Mouse (Mus musculus) embryo, embryonic 10 days (tissue): Measurements from ENCODE around the gene Sympk.
"Not testable (repeated sequence)": the region's sequence is repeated elsewhere in the genome, so short reads cannot be mapped to it uniquely, and the experiment has no call there.

Experiments
- DNase-seq: peaks from one replicate; pipeline ENCODE4 v3.0.0-alpha.2; 2015; ENCODE audit warnings: low spot score

Sympk gene

GRCm38 (mm10) chr7:19052345-19053135 is 28.4 kb downstream of the Sympk start:
- no peak for DNase-seq

GRCm38 (mm10) chr7:19053136-19053532 is 29.0 kb downstream of the Sympk start:
- no peak for DNase-seq

GRCm38 (mm10) chr7:19054047-19054776 is 30.0 kb downstream of the Sympk start, which contains the start of gene Rsph6a:
Gene Rsph6a (plus strand): TSS chr7:19054690.
- DNase-seq = peak; percentile 86

GRCm38 (mm10) chr7:19054777-19055076 is 30.6 kb downstream of the Sympk start:
- no peak for DNase-seq

GRCm38 (mm10) chr7:19055108-19055507 is 30.9 kb downstream of the Sympk start:
- no peak for DNase-seq

GRCm38 (mm10) chr7:19057405-19057804 is 33.2 kb downstream of the Sympk start:
- DNase-seq = no peak

GRCm38 (mm10) chr7:19065896-19066295 is 41.7 kb downstream of the Sympk start:
- no peak for DNase-seq

- DNase-seq = no peak
Observed at GRCm38 (mm10) chr7:19067063-19067462, 42.9 kb downstream of the Sympk start.

GRCm38 (mm10) chr7:19067935-19068334 is 43.8 kb downstream of the Sympk start:
- no peak for DNase-seq

GRCm38 (mm10) chr7:19068707-19069106 is 44.5 kb downstream of the Sympk start:
- DNase-seq = peak; percentile 62

GRCm38 (mm10) chr7:19069500-19069899 is 45.3 kb downstream of the Sympk start:
- DNase-seq = no peak

- not testable (repeated sequence) for DNase-seq
Observed at GRCm38 (mm10) chr7:19071024-19071423, 46.8 kb downstream of the Sympk start.

GRCm38 (mm10) chr7:19073504-19073903 is 49.3 kb downstream of the Sympk start:
- no peak for DNase-seq

- DNase-seq = no peak
Observed at GRCm38 (mm10) chr7:19074494-19074893, 50.3 kb downstream of the Sympk start.

- DNase-seq = no peak
Observed at GRCm38 (mm10) chr7:19075231-19075630, 51.1 kb downstream of the Sympk start.

GRCm38 (mm10) chr7:19075723-19076585 is 51.8 kb downstream of the Sympk start, which contains the start of gene Dmwd:
Gene Dmwd (plus strand): TSS chr7:19076227.
- DNase-seq = peak; percentile 100

- DNase-seq = no peak
Observed at GRCm38 (mm10) chr7:19076586-19076991, 52.4 kb downstream of the Sympk start.

- DNase-seq = no peak
Observed at GRCm38 (mm10) chr7:19077761-19078160, 53.6 kb downstream of the Sympk start.

GRCm38 (mm10) chr7:19078732-19079131 is 54.6 kb downstream of the Sympk start:
- DNase-seq = no peak

GRCm38 (mm10) chr7:19080451-19080950 is 56.3 kb downstream of the Sympk start:
- no peak for DNase-seq

GRCm38 (mm10) chr7:19082171-19082570 is 58.0 kb downstream of the Sympk start:
- DNase-seq = no peak

GRCm38 (mm10) chr7:19083096-19083495 is 58.9 kb downstream of the Sympk start:
- no peak for DNase-seq
